Mouse (Mus musculus) frontal cortex, postnatal 10 days (tissue): Measurements from ENCODE around the gene Isoc2a.
"Not testable (repeated sequence)": the region's sequence is repeated elsewhere in the genome, so short reads cannot be mapped to it uniquely, and the experiment has no call there.

Experiments used
- DNase-seq, 2 experiments: peaks; one replicate each; pipeline ENCODE4 v3.0.0; 2022; ENCODE audit warnings: low spot score in 2 of 2, mixed read lengths in 1 of 2

Isoc2a gene

DNA sequence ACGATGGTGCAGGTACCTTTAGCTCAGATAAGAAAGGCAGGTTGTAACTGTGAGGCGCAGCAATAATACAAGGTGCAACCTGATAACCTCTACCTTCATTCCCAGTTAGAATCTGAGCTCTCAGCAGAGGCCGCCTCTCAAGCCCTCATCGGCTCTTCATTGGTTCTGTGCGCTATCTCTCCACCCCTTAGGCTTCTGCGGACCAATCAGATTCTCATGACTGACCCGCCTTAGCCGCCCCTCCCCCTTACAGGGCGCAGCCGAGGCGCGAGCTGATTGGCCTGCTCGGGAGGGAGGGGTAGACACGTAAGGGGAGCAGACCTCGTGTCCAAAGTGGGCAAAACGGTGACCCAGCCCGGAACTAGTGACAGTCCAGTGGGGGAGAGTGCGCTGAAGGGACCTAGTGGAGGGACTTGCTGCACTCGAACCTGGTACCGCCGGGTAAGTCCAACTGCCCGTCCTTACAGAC is at the start of gene Isoc2a:
Gene Isoc2a, plus strand, starts transcription at position 401 of the 469 bp plus-strand sequence.
- DNase-seq, result peak; percentile 83 to 85

- no peak for DNase-seq
These were observed 46.5 kb upstream of the Isoc2a start for GRCm38 (mm10) chr7:4830476-4830875.

GRCm38 (mm10) chr7:4835631-4836327 is 41.2 kb upstream of the Isoc2a start:
- DNase-seq, result peak in 1 of 2 experiments; percentile 22

DNA sequence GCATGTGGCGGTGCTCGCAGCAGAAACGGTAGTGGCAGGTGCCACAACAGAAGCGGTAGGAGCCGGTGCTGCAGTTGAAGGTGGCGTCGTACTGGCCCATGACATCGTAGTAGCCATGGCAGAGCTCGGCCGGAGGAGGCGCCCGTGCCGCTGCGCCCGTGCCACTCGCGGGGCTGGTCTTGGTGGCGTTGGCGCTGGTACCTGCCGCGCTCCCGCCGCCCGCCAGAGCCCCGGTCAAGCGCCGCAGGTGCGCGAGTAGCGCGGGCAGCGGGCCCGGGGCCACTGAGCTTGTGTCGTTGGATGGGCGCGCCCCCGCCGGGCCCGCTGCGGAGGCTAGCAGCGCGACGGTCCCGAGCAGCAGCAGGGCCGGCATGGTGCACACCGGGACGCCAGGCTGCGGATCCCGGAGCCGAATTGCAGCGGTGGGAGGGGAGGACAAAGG is 40.6 kb upstream of the Isoc2a start:
- peak in 1 of 2 experiments; percentile 51 for DNase-seq

DNA sequence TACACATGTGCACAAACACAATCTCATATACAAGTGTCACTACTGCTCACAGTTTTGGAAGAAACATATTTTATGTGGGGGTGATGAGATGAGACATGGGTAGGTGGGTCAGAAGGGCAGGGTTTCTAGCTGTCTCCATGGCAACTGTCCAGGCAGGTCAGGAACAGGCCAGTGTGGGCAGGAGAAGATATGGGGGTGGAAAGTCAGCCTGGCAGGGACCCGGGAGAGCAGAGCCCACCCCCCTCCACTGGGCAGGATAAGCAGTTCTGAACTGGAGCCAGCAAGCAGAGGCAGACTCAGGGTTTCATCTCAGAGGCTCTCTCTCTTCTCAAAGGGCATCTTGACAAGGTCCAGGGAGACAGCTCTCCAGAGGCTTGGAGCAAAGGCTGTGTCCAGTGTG is 39.3 kb upstream of the Isoc2a start:
- DNase-seq, result no peak

DNA sequence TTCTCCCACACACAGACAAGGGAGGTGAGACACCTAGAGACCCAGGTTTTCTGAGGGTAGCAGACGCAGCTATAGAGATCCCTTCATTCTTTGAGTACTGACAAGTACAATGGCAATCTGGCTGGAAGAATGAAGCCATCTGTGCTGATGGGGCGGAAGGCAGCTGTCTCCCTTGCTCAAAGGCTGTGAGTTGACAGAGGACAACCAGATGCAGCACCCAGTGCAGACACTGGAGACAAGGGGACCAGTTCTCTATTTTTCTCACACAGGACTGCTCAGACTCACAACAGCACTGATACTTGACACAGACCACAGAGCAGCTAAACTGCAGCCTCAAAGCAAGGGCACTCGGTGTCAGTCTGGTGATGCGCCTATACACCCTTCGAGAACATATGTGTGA is 34.9 kb upstream of the Isoc2a start:
- DNase-seq, result peak in 1 of 2 experiments; percentile 24

DNA sequence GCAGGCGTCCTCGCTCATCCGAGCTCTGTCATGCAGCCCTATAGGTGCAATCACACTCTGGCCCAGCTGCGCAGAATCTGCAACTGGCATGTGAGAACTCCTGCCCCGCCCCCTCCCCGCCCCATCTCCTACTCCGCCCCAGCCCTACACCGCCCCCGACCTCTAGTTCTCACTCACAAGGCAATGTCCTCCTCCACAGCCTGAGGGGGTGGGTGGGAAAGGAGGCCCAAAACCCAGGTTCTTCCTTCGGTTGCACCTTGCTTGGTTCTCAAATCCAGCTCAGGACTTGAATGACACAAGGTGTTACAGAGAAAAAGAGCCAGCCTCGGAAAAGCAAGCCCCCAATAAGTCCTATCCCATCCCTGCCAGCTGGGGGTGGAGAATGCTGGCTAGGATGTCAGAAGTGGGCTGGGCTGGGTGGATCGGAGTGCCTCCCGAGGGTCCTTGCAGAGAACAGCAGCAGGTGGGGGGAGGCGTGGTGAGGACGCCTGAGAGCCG is 34.3 kb upstream of the Isoc2a start:
- peak; percentile 44 to 56 for DNase-seq

- DNase-seq, result peak; percentile 80 to 81
These were observed 33.2 kb upstream of the Isoc2a start for GRCm38 (mm10) chr7:4843604-4844244.

DNA sequence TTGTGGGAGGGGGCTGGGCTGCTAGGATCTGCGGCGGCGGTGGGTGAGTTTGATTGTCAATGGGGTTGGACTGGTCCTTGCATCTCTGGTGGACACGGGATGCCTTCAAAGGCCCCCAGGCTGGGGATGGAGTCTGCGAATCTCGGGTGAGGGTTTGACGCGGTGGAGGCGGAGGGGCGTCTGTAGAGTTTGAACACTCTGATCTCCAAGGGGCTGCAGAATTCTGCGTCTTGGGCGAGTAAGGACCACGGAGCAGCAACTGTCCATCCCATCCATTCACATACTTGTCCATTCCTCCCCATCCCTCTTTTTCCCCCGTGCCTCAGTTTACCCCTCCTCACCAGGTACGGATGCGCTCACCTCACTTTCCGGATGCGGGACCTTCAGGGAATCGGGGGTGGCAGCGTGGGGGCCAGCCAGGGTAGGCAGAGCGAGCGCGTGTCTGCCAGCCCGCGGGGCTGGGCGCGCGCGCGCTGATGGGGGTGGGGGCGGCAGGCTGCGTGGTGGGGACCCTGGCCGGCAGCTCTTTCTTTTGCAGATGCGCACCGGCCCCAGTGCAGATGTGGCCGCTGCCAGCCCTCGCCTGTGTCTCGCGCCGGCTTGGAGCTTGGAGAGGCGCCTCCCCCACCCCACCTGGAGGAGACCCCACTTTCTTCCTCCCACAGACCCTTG is 32.6 kb upstream of the Isoc2a start, which contains the start of gene Shisa7:
Gene Shisa7, minus strand, starts transcription at position 452 of the 672 bp plus-strand sequence.
- DNase-seq, result peak in 1 of 2 experiments; percentile 50

- DNase-seq, result peak; percentile 85 to 91
These were observed 32.0 kb upstream of the Isoc2a start for GRCm38 (mm10) chr7:4844917-4845309.

GRCm38 (mm10) chr7:4849372-4849771 is 27.6 kb upstream of the Isoc2a start:
- no peak for DNase-seq

GRCm38 (mm10) chr7:4850621-4851314 is 26.2 kb upstream of the Isoc2a start:
- no peak for DNase-seq

DNA sequence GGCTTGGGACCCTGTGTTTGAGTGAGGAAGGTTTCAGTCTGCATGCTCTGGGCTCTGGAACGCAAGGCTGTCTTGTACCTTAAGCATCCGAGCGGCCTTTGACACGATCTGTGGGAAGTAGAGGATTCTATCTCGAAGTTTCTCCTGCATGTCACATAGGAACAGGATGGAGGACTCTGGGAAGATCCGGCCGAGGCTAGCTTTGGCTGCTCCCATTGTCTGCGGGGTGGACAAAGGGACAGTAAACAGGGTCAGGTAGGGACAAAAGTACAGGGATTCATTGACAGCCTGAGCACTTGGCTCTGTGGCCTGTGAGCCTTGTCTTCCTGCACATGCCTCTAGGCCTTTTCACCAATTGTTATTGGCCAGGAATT is 25.7 kb upstream of the Isoc2a start:
- no peak for DNase-seq

DNA sequence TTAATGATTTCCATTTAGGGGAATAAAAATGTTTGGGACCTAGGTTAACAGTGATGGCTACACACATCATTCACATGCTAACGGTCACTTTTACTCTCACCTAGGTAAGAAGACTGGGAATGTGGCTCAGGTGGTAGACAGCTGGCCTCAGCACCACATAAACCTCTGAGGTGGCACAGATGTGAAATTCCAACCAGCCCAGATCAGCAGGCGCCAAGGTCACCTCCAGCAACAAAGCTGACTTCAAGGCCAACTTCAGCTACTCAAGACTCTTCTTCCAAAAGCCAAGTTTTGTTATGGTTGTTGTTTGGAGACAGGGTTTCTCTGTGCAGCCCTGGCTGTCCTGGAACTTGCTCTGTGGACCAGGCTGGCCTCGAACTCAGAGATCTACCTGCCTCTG is 23.3 kb upstream of the Isoc2a start:
- DNase-seq, result no peak

DNA sequence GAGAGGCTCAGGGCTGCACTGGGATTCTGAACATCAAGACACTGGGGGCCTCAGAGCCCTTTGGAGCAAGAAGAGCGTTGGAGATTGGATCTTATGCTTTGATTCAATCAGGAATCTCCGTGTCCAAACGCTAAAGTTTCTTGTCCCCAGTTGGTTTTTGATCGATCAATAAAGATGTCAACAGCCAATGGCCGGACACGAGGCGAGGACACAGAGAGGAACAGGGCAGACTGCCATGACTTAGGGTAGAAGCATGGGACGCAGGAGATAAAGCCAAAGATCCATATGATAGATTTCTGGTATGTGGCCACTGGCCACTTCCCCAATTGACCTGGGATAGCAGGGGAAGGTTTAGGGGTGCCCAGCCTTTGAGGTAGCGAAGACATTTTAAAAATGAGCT is 20.4 kb upstream of the Isoc2a start:
- DNase-seq, result no peak

- DNase-seq, result no peak
These were observed 19.6 kb upstream of the Isoc2a start for GRCm38 (mm10) chr7:4857321-4857720.

- no peak for DNase-seq
These were observed 17.5 kb upstream of the Isoc2a start for GRCm38 (mm10) chr7:4859418-4859978.

DNA sequence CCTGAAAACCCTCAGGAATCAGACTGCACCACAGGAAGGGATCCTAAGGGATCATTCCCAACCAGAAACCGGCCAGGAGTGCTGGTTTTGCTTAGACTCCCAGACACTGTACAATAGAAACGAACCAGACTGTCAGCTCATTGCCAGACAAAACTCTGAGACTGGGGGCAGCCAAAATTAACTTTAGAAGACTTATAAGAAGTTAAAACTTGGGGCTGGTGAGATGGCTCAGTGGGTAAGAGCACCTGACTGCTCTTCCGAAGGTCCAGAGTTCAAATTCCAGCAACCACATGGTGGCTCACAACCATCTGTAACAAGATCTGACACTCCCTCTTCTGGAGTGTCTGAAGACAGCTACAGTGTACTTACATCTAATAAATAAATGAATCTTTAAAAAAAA is 16.0 kb upstream of the Isoc2a start:
- not testable (repeated sequence) for DNase-seq

DNA sequence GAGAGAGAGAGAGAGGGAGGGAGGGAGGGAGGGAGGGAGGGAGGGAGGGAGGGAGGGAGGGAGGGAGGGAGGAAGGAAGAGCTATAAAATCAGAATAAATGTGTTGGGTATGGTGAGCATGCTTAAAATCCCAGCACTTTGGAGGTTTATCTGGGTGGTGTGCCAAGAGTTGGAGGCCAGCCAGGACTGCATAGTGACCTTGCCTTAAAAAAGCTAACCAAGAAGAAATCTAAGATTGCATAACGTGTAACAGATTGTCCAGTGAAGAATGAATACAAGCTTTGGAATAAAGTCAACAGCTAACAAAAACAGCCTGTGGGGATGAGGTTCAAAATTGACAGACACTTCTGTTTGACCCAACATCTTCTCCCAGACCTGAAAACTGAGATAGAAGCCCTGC is 13.9 kb upstream of the Isoc2a start:
- DNase-seq, result no peak

GRCm38 (mm10) chr7:4863541-4864080 is 13.3 kb upstream of the Isoc2a start:
- no peak for DNase-seq
